Mouse (Mus musculus) ES-E14 (cell line): ENCODE measurements around the gene Sipa1l2. TPM values are rescaled to one million over a fixed set of nuclear protein-coding genes. Genes with fewer than 3 reads are reported as not detected.

Experiments
- DNase-seq: peaks from one replicate; pipeline ENCODE4 v3.0.0-alpha.2; 2013; ENCODE audit warnings: low read depth, low spot score
- H3K27ac ChIP-seq: 2 replicates; pipeline ENCODE4 v1.5.1; 2012; ENCODE audit warnings: low read depth, mild to moderate bottlenecking, low read length, moderate library complexity, mixed read lengths; ENCODE audit not compliant: poor library complexity, insufficient read depth, severe bottlenecking
- H3K36me3 ChIP-seq: 2 replicates; pipeline ENCODE4 v1.6.1; 2012; ENCODE audit warnings: mild to moderate bottlenecking, low read length, moderate library complexity, mixed read lengths; ENCODE audit not compliant: control insufficient read depth, poor library complexity, insufficient read depth, severe bottlenecking
- H3K4me1 ChIP-seq, 2 experiments: fragments of 150-350 bp in 1 of 2; sonication (generic) in 1 of 2; 2 replicates each; pipeline ENCODE4 v1.6.1; 2012; ENCODE audit warnings: low read length in 2 of 2, mild to moderate bottlenecking in 1 of 2, mixed read lengths in 1 of 2; ENCODE audit not compliant: control insufficient read depth in 2 of 2, insufficient read depth in 2 of 2, poor library complexity in 1 of 2
- H3K4me3 ChIP-seq, 2 experiments: fragments of 150-350 bp in 1 of 2; sonication (generic) in 1 of 2; 2 replicates each; pipeline ENCODE4 v1.5.1; 2012; ENCODE audit warnings: low read length in 2 of 2, low read depth in 1 of 2, mild to moderate bottlenecking in 1 of 2, mixed read lengths in 1 of 2; ENCODE audit not compliant: insufficient read depth in 1 of 2, poor library complexity in 1 of 2, severe bottlenecking in 1 of 2
- H3K9ac ChIP-seq: 2 replicates; pipeline ENCODE4 v1.6.1; 2012; ENCODE audit warnings: low read depth, mild to moderate bottlenecking, low read length, mixed read lengths; ENCODE audit not compliant: poor library complexity, insufficient read depth, severe bottlenecking
- H3K9me3 ChIP-seq: fragments of 150-350 bp; sonication (generic); 2 replicates; pipeline ENCODE4 v1.6.1; 2012; ENCODE audit warnings: low read depth, mild to moderate bottlenecking, low read length; ENCODE audit not compliant: control insufficient read depth, insufficient read depth
- CHD2 ChIP-seq: IDR thresholded peaks from 2 replicates; pipeline ENCODE4 v1.6.1; 2014; ENCODE audit warnings: mild to moderate bottlenecking, low read depth, low read length, inconsistent platforms
- HCFC1 ChIP-seq: IDR thresholded peaks from 2 replicates; pipeline ENCODE4 v1.6.1; 2012; ENCODE audit warnings: low read length, inconsistent platforms, borderline replicate concordance; ENCODE audit not compliant: insufficient read depth
- MAFK ChIP-seq: IDR thresholded peaks from 2 replicates; pipeline ENCODE4 v1.6.1; 2014; ENCODE audit warnings: mild to moderate bottlenecking, low read depth, low read length, inconsistent platforms; ENCODE audit not compliant: insufficient read depth
- ZC3H11A ChIP-seq: IDR thresholded peaks from 2 replicates; pipeline ENCODE4 v1.6.1; 2012; ENCODE audit warnings: low read depth, mild to moderate bottlenecking, inconsistent platforms, low read length, borderline replicate concordance
- ZNF384 ChIP-seq: IDR thresholded peaks from 2 replicates; pipeline ENCODE4 v1.6.1; 2012; ENCODE audit warnings: low read depth, low read length, inconsistent platforms
- in situ Hi-C, 2 experiments: fragments of 600-800 bp; cut with MboI; formaldehyde crosslinking; loops; one replicate each; pipeline ENCODE4 v1.15.1; 2025; ENCODE audit warnings: low sequenced_read_pairs in 2 of 2, inconsistent platforms in 1 of 2; ENCODE audit not compliant: unreplicated experiment in 2 of 2
- total RNA-seq: library from RNA; depleted of rRNA; stranded (reverse); fragments of 300-350 nt; gene quantifications from 2 replicates; pipeline ENCODE4 v1.2.3, GENCODE M21; 2012

Sipa1l2 gene
- total RNA-seq, 1 experiment = 19.0 TPM

- Histone ChIP-seq H3K27ac (no peak overlapping the region), H3K9me3 (no peaks in the 10 kb centered on the region), H3K9ac (no peak overlapping the region), H3K4me1 (peaks cover 0 to 2% of the 10 kb centered on the region in 2 experiments; a peak in 1 of 4 replicates), H3K36me3 (no peaks in the 10 kb centered on the region), H3K4me3 (no peak overlapping the region)
- TF ChIP-seq CHD2 = no peak
- TF ChIP-seq ZNF384 = no peak
- no peak for TF ChIP-seq MAFK
- TF ChIP-seq HCFC1 = no peak
- TF ChIP-seq ZC3H11A = no peak
- no peak for DNase-seq
- in situ Hi-C loops = no loop called here
Measured at GRCm38 (mm10) chr8:125613552-125613951, 43.9 kb upstream of the Sipa1l2 start.

DNA sequence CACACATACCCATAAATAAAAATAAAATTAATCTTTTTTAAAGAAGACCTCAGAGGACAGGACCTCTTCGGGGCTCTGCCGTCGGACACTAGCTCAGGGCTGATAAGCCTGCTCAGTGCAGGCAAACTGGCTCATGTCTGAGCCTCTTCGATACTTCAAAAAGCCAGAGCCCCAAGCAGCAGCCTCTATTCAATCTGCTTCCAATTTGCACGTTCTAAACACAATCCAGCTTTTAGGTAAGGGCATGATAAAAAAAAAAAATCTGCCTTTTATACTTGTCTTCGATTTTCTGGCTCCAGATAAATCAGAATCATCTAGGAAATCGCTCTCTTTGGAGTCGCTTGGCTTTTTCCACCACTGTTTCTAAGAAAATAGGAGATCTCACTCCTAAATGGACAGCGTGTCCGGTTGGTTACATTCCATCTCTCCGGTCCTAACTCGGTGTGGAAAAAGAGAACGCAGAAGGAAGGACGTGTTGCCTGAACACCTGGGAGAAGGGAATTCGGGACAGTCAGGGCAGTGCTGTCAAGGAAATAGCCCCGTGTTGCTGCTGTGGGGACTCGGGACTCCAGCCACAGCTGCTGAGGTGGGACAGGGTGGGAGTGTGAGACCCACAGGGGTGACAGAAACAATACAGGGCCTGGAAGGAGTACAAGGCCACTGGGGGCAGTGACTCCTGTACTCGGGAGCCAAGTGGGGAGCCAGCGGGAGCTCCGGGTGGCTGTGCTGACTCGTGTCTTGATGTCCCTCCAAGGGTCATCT is 42.4 kb upstream of the Sipa1l2 start:
- Histone ChIP-seq H3K36me3 (no peaks in the 10 kb centered on the region), H3K4me1 (peaks cover 0 to 2% of the 10 kb centered on the region in 2 experiments; a peak in 1 of 4 replicates), H3K9ac (no peak overlapping the region), H3K9me3 (no peaks in the 10 kb centered on the region), H3K27ac (no peak overlapping the region), H3K4me3 (no peak overlapping the region)
- TF ChIP-seq MAFK = no peak
- TF ChIP-seq ZC3H11A = no peak
- no peak for TF ChIP-seq CHD2
- TF ChIP-seq ZNF384 = no peak
- TF ChIP-seq HCFC1 = no peak
- in situ Hi-C loops = no loop called here
- no peak for DNase-seq

- no peak for DNase-seq
- H3K9ac ChIP-seq = no peak overlapping the region
- H3K4me1 ChIP-seq = 0 out of 4 replicates have a peak, but pooled peaks cover 0 to 2% of the 10 kb centered on the region in 2 experiments
- H3K9me3 ChIP-seq = no peaks in the 10 kb centered on the region
- no peak overlapping the region for H3K27ac ChIP-seq
- TF ChIP-seq HCFC1 = no peak
- in situ Hi-C loops = no loop called here
- H3K4me3 ChIP-seq = no peak overlapping the region
- no peaks in the 10 kb centered on the region for H3K36me3 ChIP-seq
Measured at GRCm38 (mm10) chr8:125611024-125611798, 41.6 kb upstream of the Sipa1l2 start.

GRCm38 (mm10) chr8:125609737-125610136 is 40.1 kb upstream of the Sipa1l2 start:
- in situ Hi-C loops = no loop called here
- H3K4me1 ChIP-seq = peaks cover 2 to 5% of the 10 kb centered on the region in 2 experiments; a peak in 1 of 4 replicates

More at GRCm38 (mm10) chr8:125609737-125610136, 40.1 kb upstream of the Sipa1l2 start:
- H3K27ac ChIP-seq = no peak overlapping the region
- H3K9ac ChIP-seq = no peak overlapping the region
- TF ChIP-seq ZNF384 (no peak), HCFC1 (no peak), MAFK (no peak), ZC3H11A (no peak)
- no peaks in the 10 kb centered on the region for H3K36me3 ChIP-seq
- H3K9me3 ChIP-seq = no peaks in the 10 kb centered on the region
- no peak for DNase-seq
- no peak overlapping the region for H3K4me3 ChIP-seq
